Mouse (Mus musculus): ENCODE results near the gene Col4a3bp. TPM values are rescaled to one million over a fixed set of nuclear protein-coding genes. Genes with fewer than 3 reads are reported as not detected.

Col4a3bp gene
- polyA plus RNA-seq, 1 experiment from 2014 or later, result 10.0 TPM

- Histone ChIP-seq H3K4me3 (ENCODE audit: low read depth, low read length) (no peak overlapping the region), H3K36me3 (ENCODE audit: insufficient read depth, low read length) (no peaks in the 10 kb centered on the region), H3K9ac (replicated peaks; ENCODE audit: low read depth) (no peak overlapping the region), H3K4me2 (replicated peaks; ENCODE audit: low read depth, low read length) (no peak overlapping the region), H3K9me3 (ENCODE audit: low read length) (no peaks in the 10 kb centered on the region), H3K27ac (ENCODE audit: low read length) (no peak overlapping the region), H3K4me1 (ENCODE audit: insufficient read depth, low read depth, low read length) (no peaks in the 10 kb centered on the region), H3K27me3 (replicated peaks; ENCODE audit: insufficient read depth, low read length) (no peaks in the 10 kb centered on the region)
- ATAC-seq, result no peak
- TF ChIP-seq CTCF (IDR thresholded peaks at IDR 0.05), result no peak
- no peak for TF ChIP-seq EP300 (IDR thresholded peaks at IDR 0.05)
- DNase-seq (ENCODE audit: low spot score), result no peak
- 69% methylated on average over 2 of the region's 2 CpGs for WGBS
Observed at GRCm38 (mm10) chr13:96533742-96534141, 8.7 kb upstream of the Col4a3bp start.

GRCm38 (mm10) chr13:96536821-96537572 lies 5.4 kb upstream of the Col4a3bp start:
- no peak overlapping the region for H3K9ac ChIP-seq (replicated peaks; ENCODE audit: low read depth)
- H3K9me3 ChIP-seq (ENCODE audit: low read length), result no peaks in the 10 kb centered on the region
- no peak overlapping the region for H3K4me3 ChIP-seq (ENCODE audit: low read depth, low read length)
- H3K4me2 ChIP-seq (replicated peaks; ENCODE audit: low read depth, low read length), result no peak overlapping the region
- no peaks in the 10 kb centered on the region for H3K27me3 ChIP-seq (replicated peaks; ENCODE audit: insufficient read depth, low read length)
- H3K4me1 ChIP-seq (ENCODE audit: insufficient read depth, low read depth, low read length), result no peaks in the 10 kb centered on the region
- no peak for DNase-seq (ENCODE audit: low spot score)
- TF ChIP-seq EP300 (IDR thresholded peaks at IDR 0.05), result no peak
- no peak for TF ChIP-seq CTCF (IDR thresholded peaks at IDR 0.05)
- no peak for ATAC-seq
- WGBS, result 75% methylated on average over 5 of the region's 5 CpGs
- no peaks in the 10 kb centered on the region for H3K36me3 ChIP-seq (ENCODE audit: insufficient read depth, low read length)
- no peak overlapping the region for H3K27ac ChIP-seq (ENCODE audit: low read length)

GRCm38 (mm10) chr13:96538103-96538502 lies 4.3 kb upstream of the Col4a3bp start:
- Histone ChIP-seq H3K9ac (replicated peaks; ENCODE audit: low read depth) (no peak overlapping the region), H3K4me1 (ENCODE audit: insufficient read depth, low read depth, low read length) (no peaks in the 10 kb centered on the region), H3K4me3 (ENCODE audit: low read depth, low read length) (no peak overlapping the region), H3K9me3 (ENCODE audit: low read length) (no peaks in the 10 kb centered on the region), H3K27me3 (replicated peaks; ENCODE audit: insufficient read depth, low read length) (no peaks in the 10 kb centered on the region), H3K36me3 (ENCODE audit: insufficient read depth, low read length) (no peaks in the 10 kb centered on the region), H3K27ac (ENCODE audit: low read length) (no peak overlapping the region), H3K4me2 (replicated peaks; ENCODE audit: low read depth, low read length) (no peak overlapping the region)
- DNase-seq (ENCODE audit: low spot score), result peak; percentile 38
- ATAC-seq, result no peak
- peak; percentile 61 for TF ChIP-seq EP300 (IDR thresholded peaks at IDR 0.05)
- no peak for TF ChIP-seq CTCF (IDR thresholded peaks at IDR 0.05)
- 60% methylated on average over 3 of the region's 3 CpGs for WGBS

- no peak overlapping the region for H3K27ac ChIP-seq (ENCODE audit: low read length)
- TF ChIP-seq CTCF (IDR thresholded peaks at IDR 0.05) (no peak), EP300 (IDR thresholded peaks at IDR 0.05) (no peak)
- no peaks in the 10 kb centered on the region for H3K9me3 ChIP-seq (ENCODE audit: low read length)
- DNase-seq (ENCODE audit: low spot score), result peak; percentile 36
- no peaks in the 10 kb centered on the region for H3K36me3 ChIP-seq (ENCODE audit: insufficient read depth, low read length)
- no peak overlapping the region for H3K9ac ChIP-seq (replicated peaks; ENCODE audit: low read depth)
- H3K27me3 ChIP-seq (replicated peaks; ENCODE audit: insufficient read depth, low read length), result no peaks in the 10 kb centered on the region
- peak overlapping the region; percentile 56 for H3K4me2 ChIP-seq (replicated peaks; ENCODE audit: low read depth, low read length)
- no peaks in the 10 kb centered on the region; the same call in 1 of the 2 replicates for H3K4me1 ChIP-seq (ENCODE audit: insufficient read depth, low read depth, low read length)
- peak overlapping the region; percentile 96 for H3K4me3 ChIP-seq (ENCODE audit: low read depth, low read length)
- ATAC-seq, result no peak
- 27% methylated on average over 2 of the region's 2 CpGs for WGBS
Observed at GRCm38 (mm10) chr13:96541381-96541780, 1.0 kb upstream of the Col4a3bp start.

GRCm38 (mm10) chr13:96542901-96543891 lies 778 bp downstream of the Col4a3bp start:
- Histone ChIP-seq H3K27me3 (replicated peaks; ENCODE audit: insufficient read depth, low read length) (no peaks in the 10 kb centered on the region), H3K9me3 (ENCODE audit: low read length) (no peaks in the 10 kb centered on the region), H3K4me3 (ENCODE audit: low read depth, low read length) (peak overlapping the region; percentile 96), H3K27ac (ENCODE audit: low read length) (peak overlapping the region; percentile 94), H3K9ac (replicated peaks; ENCODE audit: low read depth) (peak overlapping the region; percentile 97), H3K36me3 (ENCODE audit: insufficient read depth, low read length) (no peaks in the 10 kb centered on the region), H3K4me1 (ENCODE audit: insufficient read depth, low read depth, low read length) (peaks cover 3% of the 10 kb centered on the region; the same call in 1 of the 2 replicates), H3K4me2 (replicated peaks; ENCODE audit: low read depth, low read length) (peak overlapping the region; percentile 76)
- peak; percentile 54 for ATAC-seq
- DNase-seq (ENCODE audit: low spot score), result peak; percentile 62
- TF ChIP-seq CTCF (IDR thresholded peaks at IDR 0.05) (no peak), EP300 (IDR thresholded peaks at IDR 0.05) (no peak)
- 1% methylated on average over 59 of the region's 73 CpGs for WGBS

GRCm38 (mm10) chr13:96544506-96544905 lies 2.1 kb downstream of the Col4a3bp start:
- no peaks in the 10 kb centered on the region for H3K36me3 ChIP-seq (ENCODE audit: insufficient read depth, low read length)
- ATAC-seq (no peak), DNase-seq (ENCODE audit: low spot score) (peak; percentile 32)
- no peaks in the 10 kb centered on the region for H3K9me3 ChIP-seq (ENCODE audit: low read length)
- H3K4me2 ChIP-seq (replicated peaks; ENCODE audit: low read depth, low read length), result peak overlapping the region; percentile 76; the same call in 1 of the 2 replicates
- H3K27me3 ChIP-seq (replicated peaks; ENCODE audit: insufficient read depth, low read length), result no peaks in the 10 kb centered on the region
- no peak overlapping the region for H3K27ac ChIP-seq (ENCODE audit: low read length)
- peaks cover 3% of the 10 kb centered on the region; the same call in 1 of the 2 replicates for H3K4me1 ChIP-seq (ENCODE audit: insufficient read depth, low read depth, low read length)
- no peak overlapping the region for H3K4me3 ChIP-seq (ENCODE audit: low read depth, low read length)
- peak; percentile 56 for TF ChIP-seq CTCF (IDR thresholded peaks at IDR 0.05)
- no peak for TF ChIP-seq EP300 (IDR thresholded peaks at IDR 0.05)
- no peak overlapping the region for H3K9ac ChIP-seq (replicated peaks; ENCODE audit: low read depth)
- 48% methylated on average over 2 of the region's 2 CpGs for WGBS

Measured in lung, postnatal 0 days (tissue).